Mouse (Mus musculus) adrenal gland, adult 8-10 months (tissue): ENCODE data around the gene Vwa3b. TPM values are rescaled to one million over a fixed set of nuclear protein-coding genes. Genes with fewer than 3 reads are reported as not detected.

ENCODE experiments used
- DNase-seq: peaks from one replicate; pipeline ENCODE4 v3.0.0; 2022
- total RNA-seq, 4 experiments: library from RNA; stranded (reverse); gene quantifications; 2 replicates each; pipeline ENCODE4 v1.2.4; 2022

The Vwa3b gene
- total RNA-seq, 4 experiments from 2014 or later = 0.46 to 1.3 (median 1.0) TPM

DNA sequence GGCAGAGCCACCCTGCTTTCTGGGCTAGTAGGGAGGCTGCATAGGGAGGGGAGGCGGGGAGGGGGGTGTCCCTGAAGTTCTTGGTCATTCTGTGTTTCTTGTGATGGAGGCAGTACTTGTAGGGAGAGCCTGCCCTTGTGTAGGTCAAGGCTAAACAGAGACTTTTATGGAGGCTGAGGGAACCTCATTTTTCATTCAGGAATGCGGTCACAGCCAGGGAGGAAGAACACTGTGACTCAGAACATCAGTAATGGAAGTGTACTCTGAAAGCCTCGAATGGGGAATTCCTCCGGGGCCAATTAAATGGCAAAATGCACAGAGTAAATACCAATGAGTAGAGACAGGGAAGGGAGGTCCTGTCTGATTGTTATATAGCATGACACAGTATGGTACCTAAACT is 37.4 kb downstream of the Vwa3b start:
- peak; percentile 39 for DNase-seq

DNA sequence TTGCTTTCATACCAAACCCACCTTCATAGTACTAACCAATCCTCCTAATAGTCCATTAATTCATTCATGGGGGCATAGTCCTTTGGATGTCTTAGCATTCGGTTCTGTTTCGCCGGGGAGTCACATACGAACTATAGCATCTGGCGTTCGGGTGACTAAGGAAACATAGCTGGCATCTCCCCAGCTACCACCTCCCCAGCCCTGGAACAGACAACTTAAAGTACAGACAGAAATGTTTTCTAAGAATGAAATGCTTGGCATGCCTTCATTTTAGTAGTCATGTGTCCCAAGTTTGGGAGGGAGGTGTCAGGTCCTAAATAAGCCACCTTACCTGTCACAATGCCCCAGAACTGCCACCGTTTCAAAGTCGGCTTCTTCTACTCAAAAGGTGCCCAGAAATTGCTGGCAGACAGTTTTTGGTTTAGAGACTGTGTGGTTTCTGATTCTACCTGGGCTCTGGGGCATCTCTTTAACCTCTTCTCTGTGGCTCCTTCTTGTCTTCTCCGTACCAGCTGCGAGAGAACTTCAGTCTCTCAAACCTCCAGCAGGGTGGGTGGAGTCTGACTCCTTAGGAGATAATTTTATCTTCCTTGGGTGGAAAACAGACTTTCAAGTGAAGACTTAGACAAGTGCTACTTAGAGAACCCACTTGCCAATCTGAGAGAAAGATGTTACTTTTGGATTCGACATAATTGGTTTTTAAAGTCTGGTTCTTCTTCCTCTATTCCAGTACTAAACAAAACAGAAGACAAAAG is 39.4 kb downstream of the Vwa3b start:
- DNase-seq = no peak

DNA sequence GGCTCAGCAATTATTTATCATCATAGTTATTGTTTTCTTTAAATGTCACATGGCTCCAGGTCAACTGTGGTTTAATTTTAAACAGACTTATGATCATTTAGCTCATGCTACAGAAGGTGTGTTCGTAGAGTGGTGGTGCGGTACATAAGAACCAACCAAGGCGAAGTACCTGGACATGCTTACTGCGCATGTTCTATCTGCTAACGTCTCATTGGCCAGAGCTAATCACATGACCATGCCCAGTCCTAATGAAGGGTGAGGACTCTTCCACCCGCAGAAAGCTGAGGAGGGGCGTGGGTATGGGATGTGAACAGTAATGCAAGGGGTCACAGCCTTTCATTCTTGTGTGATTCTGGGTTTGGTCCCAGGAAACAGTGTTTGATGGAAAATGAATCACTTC is 49.4 kb downstream of the Vwa3b start:
- no peak for DNase-seq

DNA sequence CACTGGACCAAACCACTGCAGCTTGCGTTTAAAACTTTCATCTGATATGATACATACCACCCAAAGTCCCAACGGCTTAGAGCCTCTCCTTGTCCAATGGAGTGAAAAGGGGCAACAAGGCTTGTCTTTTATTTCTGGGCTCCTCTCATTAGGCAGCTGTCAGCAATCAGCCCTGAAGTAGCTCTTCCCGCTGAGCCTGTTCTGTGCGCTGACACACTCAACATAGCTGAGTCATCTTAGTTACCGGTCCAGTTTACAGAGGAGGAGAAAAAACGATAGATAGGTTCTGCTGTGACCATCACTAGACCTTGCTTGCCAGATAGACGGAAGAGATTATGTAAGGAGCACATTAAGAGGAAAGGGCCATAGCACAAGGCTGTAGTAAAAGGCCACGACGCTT is 50.9 kb downstream of the Vwa3b start:
- DNase-seq = no peak

DNA sequence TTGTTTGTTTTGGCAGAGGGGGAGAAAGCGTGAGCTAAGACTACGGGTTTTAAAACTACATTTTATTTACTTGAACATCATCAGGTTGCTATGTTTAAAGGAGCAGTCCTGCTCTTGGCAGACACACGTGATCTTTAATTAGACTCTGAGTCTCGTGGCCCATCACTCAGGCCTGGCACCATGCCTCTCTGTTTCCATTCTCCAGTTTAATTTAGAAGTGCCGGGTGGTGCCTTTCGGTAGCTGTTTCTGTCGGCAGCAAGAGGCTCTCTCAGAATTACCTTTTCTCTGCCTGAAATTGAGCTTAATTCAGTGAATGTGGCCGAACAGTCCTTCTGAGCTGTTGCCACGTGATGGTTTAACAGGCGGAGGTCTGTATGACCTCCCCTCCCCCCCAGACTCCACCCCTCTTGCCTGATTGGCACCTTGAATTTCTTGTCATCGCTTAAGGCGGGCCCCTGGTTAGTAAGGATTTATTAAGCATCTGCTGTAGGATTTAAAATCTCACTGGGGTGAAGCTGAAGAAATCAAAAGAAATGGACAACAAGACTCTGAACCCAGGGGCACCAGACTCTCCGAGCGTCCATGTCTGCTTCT is 51.7 kb downstream of the Vwa3b start:
- no peak for DNase-seq

DNA sequence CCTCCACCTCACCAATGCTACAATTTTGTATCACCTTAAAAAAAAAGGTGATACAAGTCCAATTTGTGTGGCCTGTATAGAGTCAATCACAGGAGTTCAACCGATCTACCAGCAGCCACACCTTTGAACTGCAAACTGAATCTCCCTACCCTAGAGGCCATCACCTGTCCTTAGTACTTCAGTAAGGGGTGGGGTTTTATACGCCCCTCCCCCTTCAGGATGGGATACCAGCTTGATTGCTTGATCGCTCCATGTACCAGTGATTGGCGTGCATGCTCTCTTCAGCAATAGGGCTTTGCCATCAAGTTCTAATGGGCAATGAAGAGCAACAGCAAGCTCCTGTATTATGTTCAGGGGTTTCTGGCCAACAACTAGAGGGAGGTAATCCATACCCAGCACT is 54.0 kb downstream of the Vwa3b start:
- DNase-seq = no peak

DNA sequence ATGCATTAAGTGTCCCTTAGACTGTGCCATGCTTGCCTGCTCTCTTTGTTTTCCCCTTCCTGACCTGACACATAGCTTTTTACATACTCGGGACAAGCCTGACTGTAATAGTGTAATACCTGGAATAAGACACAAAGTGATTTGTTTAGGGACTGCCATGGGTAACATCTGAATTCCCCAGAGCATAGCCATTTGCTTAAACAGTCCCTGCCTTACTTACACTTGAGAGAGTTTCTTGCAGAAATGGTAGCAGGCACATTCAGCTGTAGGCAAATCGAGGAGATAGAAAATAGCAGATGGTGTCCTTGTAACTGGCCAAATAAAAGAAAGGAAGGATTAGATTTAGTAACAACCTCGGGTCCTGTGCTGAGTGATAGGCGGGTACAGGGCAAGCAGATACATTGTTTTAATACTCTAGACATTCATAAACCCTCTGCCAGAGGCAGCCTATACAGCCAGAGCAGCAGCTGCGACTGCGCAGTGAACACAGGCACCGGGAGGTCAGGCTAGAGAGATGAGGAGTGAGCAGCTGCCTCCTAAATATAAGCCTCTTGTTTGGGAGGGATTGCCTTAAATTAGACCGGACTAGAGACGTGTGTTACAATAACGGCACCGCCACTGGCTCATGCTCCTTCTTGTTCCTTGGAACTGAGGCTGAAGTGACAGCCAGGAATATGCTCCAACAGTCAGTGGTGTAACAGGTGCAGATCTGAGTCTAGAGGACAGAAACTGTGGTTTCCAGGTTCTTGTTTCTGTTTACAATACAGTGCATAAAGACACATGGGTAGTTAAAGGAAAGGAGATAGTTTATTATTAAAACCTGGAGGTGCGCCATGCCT is 55.2 kb downstream of the Vwa3b start:
- no peak for DNase-seq

DNA sequence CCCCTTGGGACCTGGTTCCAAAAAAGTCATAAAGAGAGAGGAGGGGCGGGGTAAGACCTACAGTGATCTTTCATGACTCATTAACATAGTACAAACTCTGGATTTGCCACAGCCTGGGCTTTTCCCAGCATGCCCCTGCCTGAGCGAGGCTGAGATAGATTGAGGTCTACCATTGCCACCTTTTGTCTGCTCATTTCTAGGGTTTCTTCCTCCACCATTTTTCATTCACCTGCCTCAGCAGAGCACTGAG is 55.7 kb downstream of the Vwa3b start:
- DNase-seq = no peak

DNA sequence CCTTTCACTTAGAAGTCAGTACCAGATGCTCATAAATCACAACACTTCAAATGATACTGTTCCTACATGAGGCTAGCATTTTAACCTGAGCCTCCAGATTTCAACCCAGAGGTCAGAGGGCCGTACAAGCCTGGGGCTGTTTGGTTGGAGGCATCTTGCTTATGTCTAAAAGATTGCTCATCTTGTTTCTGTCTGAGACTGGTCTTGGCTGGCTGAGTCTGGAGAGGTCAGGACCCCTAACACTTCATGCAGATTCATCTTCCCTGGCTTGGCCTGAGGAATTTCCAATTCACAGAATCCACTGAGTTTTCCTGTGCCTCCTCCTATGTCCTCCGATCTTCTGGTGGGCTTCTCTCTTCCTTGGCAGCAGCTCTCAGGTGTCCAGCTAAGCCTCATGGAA is 57.7 kb downstream of the Vwa3b start:
- DNase-seq = no peak

DNA sequence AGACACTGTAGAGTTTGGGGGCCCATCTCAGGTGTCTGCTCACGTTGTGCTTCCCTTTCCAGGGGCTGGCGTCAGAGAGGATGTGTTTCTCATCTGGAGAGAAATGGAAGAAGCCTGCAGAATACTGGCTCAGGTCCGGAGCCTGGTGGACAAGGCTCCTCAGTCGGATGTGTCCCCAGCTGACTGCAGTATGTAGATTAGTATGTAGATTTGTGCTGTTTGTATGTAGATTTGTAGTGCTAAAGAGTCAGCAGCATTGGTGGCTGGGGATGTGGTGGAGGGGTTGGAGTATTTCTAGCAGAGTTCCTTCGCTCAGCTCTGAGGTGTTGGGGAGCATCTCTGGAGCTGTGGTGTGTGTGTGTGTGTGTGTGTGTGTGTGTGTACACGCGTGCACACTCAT is 58.8 kb downstream of the Vwa3b start:
- no peak for DNase-seq

DNA sequence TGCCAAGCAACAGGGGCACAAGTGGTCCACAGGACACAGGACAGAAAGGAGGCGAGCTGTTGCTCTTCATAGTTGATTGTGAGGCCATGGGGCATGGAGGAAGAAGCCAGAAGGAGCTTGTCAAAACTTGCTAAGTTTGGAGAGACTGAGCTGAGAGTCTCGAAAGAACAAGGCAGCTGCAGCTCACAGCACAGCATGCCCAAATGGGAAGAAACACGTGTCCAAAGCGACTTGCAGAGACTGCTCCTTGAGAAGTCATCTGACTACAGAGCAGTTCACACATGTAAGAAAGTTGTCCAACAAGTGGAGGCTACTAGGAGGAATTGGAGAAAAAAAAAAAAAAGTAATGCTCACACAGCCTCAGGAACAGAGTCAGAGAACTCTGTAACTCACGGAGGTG is 62.8 kb downstream of the Vwa3b start:
- DNase-seq = no peak

DNA sequence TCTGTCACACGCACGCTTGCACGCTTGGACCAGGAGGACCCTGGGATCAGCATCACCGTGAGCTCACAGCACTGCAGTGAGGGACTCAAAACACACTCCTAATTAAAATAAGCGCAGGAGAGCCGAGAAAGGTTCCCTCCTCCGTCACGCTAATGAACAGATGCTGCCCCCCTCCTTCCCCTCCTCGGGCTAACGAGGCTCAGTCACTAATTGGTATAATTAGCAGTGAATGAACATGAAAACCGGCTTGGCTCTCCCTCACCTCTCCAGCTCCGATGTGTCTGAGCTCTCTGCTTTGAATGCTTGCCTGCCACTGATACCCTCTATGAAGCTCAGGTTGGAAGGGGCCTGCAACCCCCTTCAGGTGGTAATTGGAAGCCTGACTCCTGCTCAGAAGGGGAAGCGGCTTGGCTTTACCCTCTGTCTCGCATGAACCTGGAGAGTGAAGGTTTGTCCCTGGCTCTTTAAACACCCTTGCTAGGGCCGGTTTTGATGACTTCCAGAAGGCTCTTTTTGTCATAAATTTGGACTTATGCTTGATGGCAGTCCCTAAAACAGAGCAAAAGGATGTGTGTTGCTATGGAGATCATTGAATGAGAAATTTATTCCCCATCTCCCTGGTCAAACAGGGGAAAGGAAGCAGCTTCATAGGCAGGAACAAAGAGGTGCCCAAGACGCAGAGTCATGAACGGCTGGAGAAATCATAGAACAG is 71.1 kb downstream of the Vwa3b start:
- no peak for DNase-seq

DNA sequence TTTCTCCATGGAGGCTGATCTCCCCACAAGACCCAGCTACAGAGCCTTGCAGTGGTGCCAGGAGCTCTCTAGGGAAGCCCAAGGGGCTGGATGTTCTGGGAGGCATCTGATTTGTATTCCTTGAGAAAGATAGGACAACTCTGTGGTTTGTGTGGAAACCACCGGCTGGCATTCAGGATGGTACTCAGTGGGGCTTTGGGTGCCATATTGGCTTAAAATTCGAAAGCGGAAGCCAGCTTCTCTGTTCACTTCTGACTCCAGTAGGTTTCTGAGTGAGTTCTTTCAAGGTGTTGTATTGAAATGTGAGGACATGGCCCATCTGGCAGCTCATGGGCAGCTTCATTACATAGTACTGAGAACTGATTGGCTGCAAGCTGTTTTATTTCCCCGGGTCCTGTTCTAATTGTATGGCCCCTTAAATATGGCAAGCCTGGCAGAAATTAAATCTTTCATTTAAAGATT is 71.7 kb downstream of the Vwa3b start:
- no peak for DNase-seq

DNA sequence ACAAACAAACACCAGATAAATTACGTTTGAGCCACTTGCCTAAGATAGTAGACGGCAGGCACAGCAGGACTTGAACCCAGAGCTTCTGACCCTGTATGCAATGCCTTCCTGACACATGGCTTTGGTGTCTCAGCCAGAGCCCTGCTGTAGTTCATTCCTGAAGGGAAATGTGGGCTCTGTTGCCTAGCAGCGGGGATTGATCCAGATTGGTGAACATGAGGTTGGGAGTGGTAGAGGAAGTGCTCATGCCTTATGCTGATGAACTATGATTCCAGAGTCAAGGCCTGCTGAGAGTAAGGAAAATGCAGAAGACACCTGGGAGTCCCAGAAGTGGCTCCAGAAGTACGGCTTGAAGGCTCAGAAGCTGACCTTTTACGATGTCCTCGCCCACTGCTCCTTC is 74.0 kb downstream of the Vwa3b start:
- no peak for DNase-seq

DNA sequence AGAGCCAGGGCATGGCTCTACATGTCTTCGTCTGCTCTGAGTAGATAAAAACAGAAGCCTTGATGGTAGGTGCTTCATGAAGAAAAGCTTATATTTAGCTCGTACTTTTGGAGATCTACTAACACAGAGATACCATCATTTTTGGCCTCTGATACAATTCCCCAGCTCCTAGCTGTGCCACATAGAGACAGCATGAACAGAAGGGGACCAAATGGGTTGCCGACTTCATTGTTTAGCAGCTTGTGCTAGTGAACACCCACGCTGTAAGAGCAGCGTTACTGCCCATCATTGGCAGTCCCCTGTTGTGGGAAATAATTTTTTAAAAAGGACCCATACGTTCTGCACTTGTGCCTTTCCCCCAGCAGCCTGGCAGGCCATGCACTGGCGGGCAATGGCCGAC is 74.6 kb downstream of the Vwa3b start:
- DNase-seq = no peak

DNA sequence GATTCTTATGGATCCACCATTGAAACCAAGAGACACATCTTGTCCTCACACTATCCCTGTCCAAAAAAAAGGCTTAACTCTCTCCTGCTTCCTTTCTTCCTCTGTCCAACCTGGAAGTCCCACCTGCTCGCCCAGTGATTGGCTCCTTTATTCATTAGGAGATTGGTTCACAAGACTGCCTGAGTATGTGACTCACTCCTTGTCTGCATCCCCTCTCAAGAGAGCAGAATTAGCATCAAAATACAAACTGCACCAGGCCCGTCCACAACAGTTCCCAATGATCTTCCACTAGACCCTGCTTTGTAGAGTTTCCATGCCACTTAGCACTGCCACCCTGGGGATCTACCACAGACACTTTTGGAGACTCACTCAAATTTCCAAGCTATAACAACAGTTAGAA is 75.3 kb downstream of the Vwa3b start:
- DNase-seq = no peak

DNA sequence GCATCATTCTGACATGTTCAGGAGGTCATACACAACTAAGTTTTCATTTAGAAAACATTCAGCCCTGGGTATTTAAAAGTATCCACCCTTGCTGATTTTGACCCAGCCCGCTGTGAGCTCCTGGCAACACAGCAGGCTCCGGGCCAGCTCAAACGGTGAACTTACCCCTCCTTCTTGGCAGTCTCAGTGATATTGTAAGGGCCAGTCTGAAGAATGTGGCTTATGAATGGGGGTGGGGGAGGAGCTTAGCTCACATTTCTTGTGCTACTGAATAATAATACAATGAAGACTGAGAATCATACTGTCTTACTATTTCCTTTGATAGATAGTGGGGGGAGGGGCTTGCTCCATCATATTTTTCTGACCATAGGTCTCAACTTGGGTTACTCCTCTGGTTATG is 78.8 kb downstream of the Vwa3b start:
- no peak for DNase-seq

DNA sequence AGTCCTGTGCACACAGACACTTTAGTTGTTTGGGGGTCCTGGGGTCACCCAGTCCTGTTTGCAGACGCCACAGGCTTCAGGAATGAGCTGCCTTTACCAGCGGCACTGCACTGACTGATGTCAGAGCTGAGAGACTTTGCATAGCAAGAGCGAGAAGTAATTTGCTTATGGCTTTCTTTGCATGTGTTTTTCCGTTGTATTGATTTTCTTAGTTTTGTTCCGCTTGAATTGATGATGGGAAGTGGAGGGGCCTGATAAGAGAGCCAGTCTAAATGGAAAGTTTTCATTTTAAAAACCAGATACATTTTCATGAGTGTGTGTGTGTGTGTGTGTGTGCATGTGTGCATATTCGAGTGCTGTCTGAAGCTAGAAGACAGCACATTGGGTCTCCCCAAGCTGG is 87.4 kb downstream of the Vwa3b start:
- DNase-seq = no peak

DNA sequence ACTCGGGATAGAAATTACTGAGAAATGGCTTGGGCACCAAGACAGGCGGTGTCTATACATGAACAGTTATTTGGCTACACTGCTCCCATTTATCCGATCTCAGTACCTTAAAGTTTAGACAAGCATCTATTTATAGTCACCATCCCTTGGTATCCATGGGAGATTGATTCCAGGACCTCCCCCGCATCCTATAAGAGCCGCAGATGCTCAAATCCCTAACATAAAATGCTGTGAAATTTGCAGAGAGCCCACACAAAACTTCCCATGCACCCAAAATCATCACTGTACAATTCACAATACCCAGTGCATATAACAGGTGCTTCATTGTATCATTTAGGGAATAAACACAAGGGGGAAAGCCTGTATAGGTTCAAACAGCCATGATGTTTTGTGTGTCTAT is 89.5 kb downstream of the Vwa3b start:
- no peak for DNase-seq

DNA sequence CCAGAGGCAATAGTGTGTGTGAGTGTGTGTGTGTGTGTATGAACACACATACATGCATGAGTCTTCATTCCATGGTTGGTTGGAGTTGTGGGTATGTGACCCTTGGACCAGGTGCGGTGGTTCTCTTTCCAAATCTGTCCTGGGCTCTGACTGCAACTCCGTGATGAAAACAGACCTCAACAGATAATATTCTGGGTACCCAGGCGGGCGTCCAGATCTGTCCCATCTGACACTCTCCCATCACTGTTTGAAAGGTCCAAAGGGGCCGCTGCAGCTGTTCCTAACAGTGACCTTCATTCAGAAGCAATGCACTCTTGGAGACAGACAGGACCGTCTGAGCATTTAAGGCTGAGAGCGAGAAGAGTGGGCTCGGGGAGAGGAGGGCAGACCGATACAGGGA is 90.2 kb downstream of the Vwa3b start:
- DNase-seq = no peak

DNA sequence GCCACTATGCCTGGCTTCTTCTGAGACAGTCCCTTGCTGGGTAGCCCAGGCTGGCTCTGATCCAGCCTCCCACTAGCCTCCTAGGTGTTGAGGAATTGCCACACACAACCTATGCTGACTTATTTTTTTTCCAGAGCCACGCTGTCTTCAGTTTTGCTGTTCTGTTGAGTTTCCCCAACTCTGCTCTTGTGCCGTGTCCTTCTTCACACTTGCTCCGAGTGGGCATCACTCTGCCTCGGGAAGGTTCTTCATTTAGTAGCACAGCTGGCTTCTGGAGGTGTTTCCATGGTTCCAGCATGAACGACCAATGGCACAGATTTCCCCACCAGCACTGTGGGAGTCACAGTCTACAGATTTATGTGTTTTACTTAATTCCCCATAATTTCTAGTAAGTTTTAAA is 91.6 kb downstream of the Vwa3b start:
- no peak for DNase-seq

DNA sequence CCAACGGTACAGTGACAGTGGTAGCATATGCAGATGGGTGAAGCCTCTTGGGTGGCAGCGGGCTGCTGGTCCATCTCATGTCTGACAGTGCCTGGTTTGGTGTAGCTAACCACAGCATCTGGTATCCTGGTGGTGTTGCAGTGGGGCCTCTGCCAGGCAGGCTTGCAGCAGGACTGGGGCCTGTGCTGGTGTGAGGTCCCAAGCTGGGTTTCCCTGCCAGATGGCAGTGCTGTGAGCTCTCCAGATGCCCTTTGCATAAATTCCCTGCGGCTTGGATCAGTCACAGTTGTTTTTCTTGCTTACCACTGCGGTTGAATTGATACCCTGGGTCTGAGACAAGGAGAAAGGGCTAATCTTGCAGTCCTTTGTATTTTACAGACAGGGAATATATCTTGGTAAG is 95.9 kb downstream of the Vwa3b start:
- DNase-seq = no peak

DNA sequence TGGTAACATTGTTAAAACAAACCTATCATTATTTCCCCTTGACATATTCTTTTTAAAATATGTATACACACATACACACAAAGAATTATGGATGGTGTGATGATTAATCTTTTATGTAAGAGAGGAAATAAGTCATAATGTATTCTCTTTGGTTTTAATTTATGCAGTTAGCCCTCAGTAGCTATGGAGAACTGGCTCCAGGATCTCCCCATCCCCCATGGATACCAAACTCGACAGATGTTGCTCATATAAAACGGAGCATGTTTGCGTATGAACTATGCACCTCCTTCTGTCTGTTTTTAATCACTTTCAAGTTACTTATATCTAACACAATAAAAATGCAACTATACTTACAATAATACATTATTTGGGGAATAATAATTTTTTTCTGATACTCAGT is 96.4 kb downstream of the Vwa3b start:
- no peak for DNase-seq
